Mouse (Mus musculus) ZHBTc4 (cell line): ENCODE data around the gene Tubg1.

Experiments used
- DNase-seq: peaks from one replicate; pipeline ENCODE4 v3.0.0-alpha.2; 2011; ENCODE audit warnings: low read depth, low spot score

Gene Tubg1

GRCm38 (mm10) chr11:101164677-101165580, 45.2 kb downstream of the Tubg1 start:
- peak; percentile 83 for DNase-seq

- no peak for DNase-seq
Observed at GRCm38 (mm10) chr11:101166357-101166756, 46.6 kb downstream of the Tubg1 start.

GRCm38 (mm10) chr11:101167211-101167962, 47.6 kb downstream of the Tubg1 start:
- DNase-seq, result no peak

- DNase-seq, result no peak
Observed at GRCm38 (mm10) chr11:101167963-101168300, 48.2 kb downstream of the Tubg1 start.

- DNase-seq, result no peak
Observed at GRCm38 (mm10) chr11:101168301-101168980, 48.7 kb downstream of the Tubg1 start.

- DNase-seq, result no peak
Observed at GRCm38 (mm10) chr11:101169301-101170107, 49.8 kb downstream of the Tubg1 start.

- peak; percentile 67 for DNase-seq
Observed at GRCm38 (mm10) chr11:101170354-101170810, 50.6 kb downstream of the Tubg1 start, which contains the start of gene Cntnap1. Gene Cntnap1 (plus strand): TSS chr11:101170523.

- peak; percentile 98 for DNase-seq
Observed at GRCm38 (mm10) chr11:101170811-101171610, 51.3 kb downstream of the Tubg1 start, which contains the start of gene Plekhh3. Gene Plekhh3 (minus strand): TSS chr11:101171351.

GRCm38 (mm10) chr11:101171721-101172433, 52.1 kb downstream of the Tubg1 start:
- peak; percentile 85 for DNase-seq

- DNase-seq, result no peak
Observed at GRCm38 (mm10) chr11:101172434-101172815, 52.7 kb downstream of the Tubg1 start.

GRCm38 (mm10) chr11:101173112-101173511, 53.4 kb downstream of the Tubg1 start:
- peak; percentile 23 for DNase-seq

GRCm38 (mm10) chr11:101173631-101174388, 54.1 kb downstream of the Tubg1 start:
- peak; percentile 93 for DNase-seq

GRCm38 (mm10) chr11:101174389-101174745, 54.6 kb downstream of the Tubg1 start:
- DNase-seq, result no peak

GRCm38 (mm10) chr11:101174851-101175628, 55.3 kb downstream of the Tubg1 start, which contains the start of gene Ccr10:
Gene Ccr10 (minus strand): TSS chr11:101175443.
- DNase-seq, result no peak

- no peak for DNase-seq
Observed at GRCm38 (mm10) chr11:101175636-101176116, 55.9 kb downstream of the Tubg1 start.
